Mouse (Mus musculus): ENCODE results near the gene Bcas3.

The Bcas3 gene

GRCm38 (mm10) chr11:85352539-85353380 is at the start of gene Bcas3:
Bcas3 (plus strand) TSS chr11:85353167.
- DNase-seq (ENCODE audit: low read depth, low spot score), result peak; percentile 99

- no peak for DNase-seq (ENCODE audit: low read depth, low spot score)
These were observed 46.2 kb upstream of the Bcas3 start for GRCm38 (mm10) chr11:85306577-85307260.

- DNase-seq (ENCODE audit: low read depth, low spot score), result peak; percentile 53
These were observed 44.2 kb upstream of the Bcas3 start for GRCm38 (mm10) chr11:85308799-85309198.

GRCm38 (mm10) chr11:85310407-85310712 is 42.6 kb upstream of the Bcas3 start:
- no peak for DNase-seq (ENCODE audit: low read depth, low spot score)

GRCm38 (mm10) chr11:85310713-85311574 is 42.0 kb upstream of the Bcas3 start, which contains the start of gene Ppm1d:
Ppm1d (plus strand) TSS chr11:85311244.
- peak; percentile 100 for DNase-seq (ENCODE audit: low read depth, low spot score)

GRCm38 (mm10) chr11:85311645-85312490 is 41.1 kb upstream of the Bcas3 start:
- peak; percentile 87 for DNase-seq (ENCODE audit: low read depth, low spot score)

- DNase-seq (ENCODE audit: low read depth, low spot score), result peak; percentile 85
These were observed 40.1 kb upstream of the Bcas3 start for GRCm38 (mm10) chr11:85312818-85313217.

GRCm38 (mm10) chr11:85313361-85313760 is 39.6 kb upstream of the Bcas3 start:
- no peak for DNase-seq (ENCODE audit: low read depth, low spot score)

GRCm38 (mm10) chr11:85323567-85324330 is 29.2 kb upstream of the Bcas3 start:
- DNase-seq (ENCODE audit: low read depth, low spot score), result no peak

- DNase-seq (ENCODE audit: low read depth, low spot score), result no peak
These were observed 24.2 kb upstream of the Bcas3 start for GRCm38 (mm10) chr11:85328717-85329116.

GRCm38 (mm10) chr11:85329167-85329894 is 23.6 kb upstream of the Bcas3 start:
- no peak for DNase-seq (ENCODE audit: low read depth, low spot score)

GRCm38 (mm10) chr11:85334778-85335177 is 18.2 kb upstream of the Bcas3 start:
- DNase-seq (ENCODE audit: low read depth, low spot score), result peak; percentile 34

- DNase-seq (ENCODE audit: low read depth, low spot score), result no peak
These were observed 13.7 kb upstream of the Bcas3 start for GRCm38 (mm10) chr11:85339173-85339831.

- DNase-seq (ENCODE audit: low read depth, low spot score), result no peak
These were observed 12.8 kb upstream of the Bcas3 start for GRCm38 (mm10) chr11:85340070-85340616.

- DNase-seq (ENCODE audit: low read depth, low spot score), result no peak
These were observed 852 bp downstream of the Bcas3 start for GRCm38 (mm10) chr11:85353819-85354218.

- no peak for DNase-seq (ENCODE audit: low read depth, low spot score)
These were observed 6.7 kb downstream of the Bcas3 start for GRCm38 (mm10) chr11:85359641-85360040.

GRCm38 (mm10) chr11:85361621-85362020 is 8.7 kb downstream of the Bcas3 start:
- no peak for DNase-seq (ENCODE audit: low read depth, low spot score)

- DNase-seq (ENCODE audit: low read depth, low spot score), result peak; percentile 21
These were observed 13.2 kb downstream of the Bcas3 start for GRCm38 (mm10) chr11:85366168-85366567.

GRCm38 (mm10) chr11:85367823-85368222 is 14.9 kb downstream of the Bcas3 start:
- no peak for DNase-seq (ENCODE audit: low read depth, low spot score)
